Mouse (Mus musculus) bone marrow, adult 2 months (tissue): ENCODE results near the gene Fen1.

Experiments
- CTCF ChIP-seq: fragments of 200-500 bp; IDR thresholded peaks from 2 replicates; pipeline ENCODE4 v1.5.1; 2011; ENCODE audit warnings: low read length, control low read depth; ENCODE audit not compliant: control insufficient read depth, insufficient read depth
- POLR2A ChIP-seq: fragments of 200-500 bp; IDR thresholded peaks from 2 replicates; pipeline ENCODE4 v1.6.1; 2011; ENCODE audit warnings: low read depth, mild to moderate bottlenecking, control low read depth, low read length, borderline replicate concordance; ENCODE audit not compliant: control insufficient read depth

DNA sequence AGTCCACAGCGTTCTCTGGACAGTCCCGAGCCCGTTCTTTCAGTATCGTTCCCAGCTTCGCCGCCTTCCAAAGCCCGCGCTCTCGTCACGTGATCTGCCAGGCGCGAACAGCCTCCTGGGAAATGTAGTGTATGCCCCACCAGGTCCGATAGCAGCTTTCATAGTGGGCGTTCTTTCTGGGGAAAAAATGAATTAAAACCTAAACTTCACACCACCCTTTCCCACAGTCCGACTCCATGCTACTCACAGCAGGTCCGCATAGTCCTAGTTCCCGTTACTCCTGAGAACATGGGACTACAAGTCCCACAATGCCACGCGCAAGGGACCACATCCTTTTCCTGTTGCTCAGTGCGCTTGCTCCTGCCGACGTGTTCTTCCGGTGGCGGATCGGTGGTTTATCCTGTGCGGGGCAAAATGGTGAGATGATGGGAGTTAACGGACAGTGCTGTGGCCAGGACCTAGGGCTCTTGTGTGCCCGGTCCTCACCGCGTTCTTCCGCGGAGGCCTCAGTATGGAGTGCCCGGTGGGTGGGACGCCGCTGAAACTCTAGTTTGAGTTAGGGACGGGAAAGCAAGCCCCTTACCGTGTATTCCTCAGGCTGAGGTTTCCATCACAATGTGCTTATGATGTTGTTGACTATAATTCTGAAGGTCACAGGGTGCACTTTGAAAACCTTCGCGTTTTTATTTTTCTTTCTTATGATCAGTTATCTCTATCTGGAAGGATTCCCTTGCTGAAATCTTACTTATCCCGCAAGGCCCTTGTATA lies at the start of gene Fen1, which contains the start of gene Tmem258:
- no peak for TF ChIP-seq CTCF
- TF ChIP-seq POLR2A: peak; percentile 58; the same call in 1 of the 2 replicates
